Mouse (Mus musculus) midbrain, embryonic 15.5 days (tissue): ENCODE measurements around the gene Ramp2. TPM values are rescaled to one million over a fixed set of nuclear protein-coding genes. Genes with fewer than 3 reads are reported as not detected.
A peak's percentile ranks its signal among the peaks of the same experiment; 100 is the strongest.

Source experiments
- ATAC-seq: fragments of 200-750 bp; cut with Nextera tagmentation; replicated peaks from 2 replicates; pipeline ENCODE4 v1.8.0; 2017; ENCODE audit warnings: moderate TSS enrichment
- H3K27ac ChIP-seq: fragments of 300-500 bp; sonication (generic); 2 replicates; pipeline ENCODE4 v1.5.1; 2015; ENCODE audit warnings: mild to moderate bottlenecking, inconsistent platforms
- H3K27me3 ChIP-seq: fragments of 300-500 bp; sonication (generic); replicated peaks from 2 replicates; pipeline ENCODE4 v1.6.1; 2015; ENCODE audit warnings: inconsistent platforms
- H3K36me3 ChIP-seq: fragments of 300-500 bp; sonication (generic); replicated peaks from 2 replicates; pipeline ENCODE4 v1.6.1; 2015; ENCODE audit warnings: inconsistent platforms
- H3K4me1 ChIP-seq: fragments of 300-500 bp; sonication (generic); 2 replicates; pipeline ENCODE4 v1.6.1; 2015; ENCODE audit warnings: inconsistent platforms
- H3K4me2 ChIP-seq: fragments of 300-500 bp; sonication (generic); 2 replicates; pipeline ENCODE4 v1.6.1; 2015; ENCODE audit warnings: inconsistent platforms, mild to moderate bottlenecking, moderate library complexity
- H3K4me3 ChIP-seq: fragments of 300-500 bp; sonication (generic); 2 replicates; pipeline ENCODE4 v1.5.1; 2015; ENCODE audit warnings: mild to moderate bottlenecking, inconsistent platforms
- H3K9ac ChIP-seq: fragments of 300-500 bp; sonication (generic); 2 replicates; pipeline ENCODE4 v1.6.1; 2015; ENCODE audit warnings: mild to moderate bottlenecking, inconsistent platforms
- H3K9me3 ChIP-seq: fragments of 300-500 bp; sonication (generic); 2 replicates; pipeline ENCODE4 v1.6.1; 2016; ENCODE audit warnings: inconsistent platforms
- WGBS: fragments of 180-500 bp; shearing (Covaris S2); methylation state at CpG from one replicate; pipeline ENCODE4 v1.1.7; 2015; ENCODE audit warnings: mixed read lengths; 5-methylcytosine and 5-hydroxymethylcytosine counted together
- polyA plus RNA-seq: library from polyadenylated mRNA; unstranded; fragments of >200 nt; fragmentation: Nextera tagmentation; extraction: Ambion mirVana; gene quantifications from 2 replicates; pipeline ENCODE4 v1.2.1, GENCODE M21; 2015

Ramp2 gene
- polyA plus RNA-seq, 1 experiment from 2014 or later, result 86.5 TPM

- peak; percentile 96 for ATAC-seq
- peak within 1 kb of the TSS; percentile 74 for H3K4me3 ChIP-seq
Observed at GRCm38 (mm10) chr11:101226065-101226701, 19.6 kb upstream of the Ramp2 start, which contains the start of gene Ezh1. TSS of gene Ezh1 (minus strand) at chr11:101226463.

GRCm38 (mm10) chr11:101229361-101229900, 16.4 kb upstream of the Ramp2 start:
- H3K9ac ChIP-seq, result no peak overlapping the region
- no peak overlapping the region for H3K4me3 ChIP-seq
- peaks cover 7% of the 10 kb centered on the region for H3K4me1 ChIP-seq
- no peaks in the 10 kb centered on the region for H3K9me3 ChIP-seq
- no peak overlapping the region for H3K27ac ChIP-seq
- H3K36me3 ChIP-seq, result no peaks in the 10 kb centered on the region
- no peak for ATAC-seq
- 27% methylated on average over 8 of the region's 8 CpGs for WGBS
- H3K4me2 ChIP-seq, result no peak overlapping the region
- 0 out of 2 replicates have a peak, but pooled peaks cover 3% of the 10 kb centered on the region for H3K27me3 ChIP-seq

More at GRCm38 (mm10) chr11:101226065-101226701, 19.6 kb upstream of the Ramp2 start, which contains the start of gene Ezh1:
- Histone ChIP-seq H3K27me3 (0 out of 2 replicates have a peak, but pooled peaks cover 3% of the 10 kb centered on the region), H3K9ac (peak within 1 kb of the TSS; percentile 79), H3K9me3 (no peaks in the 10 kb centered on the region), H3K4me2 (peak within 1 kb of the TSS; percentile 86), H3K36me3 (no peaks in the 10 kb centered on the region), H3K4me1 (peaks cover 7% of the 10 kb centered on the region), H3K27ac (no peak within 1 kb of the TSS; the same call in 1 of the 2 replicates)
- 1% methylated on average over 56 of the region's 56 CpGs for WGBS

GRCm38 (mm10) chr11:101230061-101230511, 15.7 kb upstream of the Ramp2 start:
- H3K9ac ChIP-seq, result no peak overlapping the region

GRCm38 (mm10) chr11:101230526-101230925, 15.3 kb upstream of the Ramp2 start:
- no peaks in the 10 kb centered on the region for H3K9me3 ChIP-seq
- no peaks in the 10 kb centered on the region for H3K36me3 ChIP-seq
- H3K4me2 ChIP-seq, result no peak overlapping the region
- 0 out of 2 replicates have a peak, but pooled peaks cover 3% of the 10 kb centered on the region for H3K27me3 ChIP-seq
- WGBS, result 17% methylated on average over 5 of the region's 5 CpGs
- 0 out of 2 replicates have a peak overlapping the region, but pooled peaks have one; percentile 21 for H3K27ac ChIP-seq
- ATAC-seq, result no peak
- H3K9ac ChIP-seq, result no peak overlapping the region
- no peak overlapping the region for H3K4me3 ChIP-seq
- peaks cover 2% of the 10 kb centered on the region; the same call in 1 of the 2 replicates for H3K4me1 ChIP-seq

More at GRCm38 (mm10) chr11:101230061-101230511, 15.7 kb upstream of the Ramp2 start:
- H3K4me2 ChIP-seq, result no peak overlapping the region
- H3K9me3 ChIP-seq, result no peaks in the 10 kb centered on the region
- H3K36me3 ChIP-seq, result no peaks in the 10 kb centered on the region
- 0 out of 2 replicates have a peak, but pooled peaks cover 3% of the 10 kb centered on the region for H3K27me3 ChIP-seq
- H3K27ac ChIP-seq, result 0 out of 2 replicates have a peak overlapping the region, but pooled peaks have one; percentile 21
- H3K4me1 ChIP-seq, result peaks cover 7% of the 10 kb centered on the region
- H3K4me3 ChIP-seq, result no peak overlapping the region
- 26% methylated on average over 2 of the region's 2 CpGs for WGBS
- no peak for ATAC-seq

GRCm38 (mm10) chr11:101230991-101231871, 14.6 kb upstream of the Ramp2 start:
- 14% methylated on average over 18 of the region's 18 CpGs for WGBS
- Histone ChIP-seq H3K4me3 (no peak overlapping the region), H3K4me1 (no peaks in the 10 kb centered on the region), H3K9ac (no peak overlapping the region), H3K27ac (0 out of 2 replicates have a peak overlapping the region, but pooled peaks have one; percentile 42), H3K27me3 (0 out of 2 replicates have a peak, but pooled peaks cover 3% of the 10 kb centered on the region), H3K4me2 (no peak overlapping the region), H3K36me3 (no peaks in the 10 kb centered on the region), H3K9me3 (no peaks in the 10 kb centered on the region)
- no peak for ATAC-seq

- H3K4me2 ChIP-seq, result no peak overlapping the region
- H3K4me3 ChIP-seq, result no peak overlapping the region
- WGBS, result 61% methylated on average over 6 of the region's 6 CpGs
- H3K27me3 ChIP-seq, result 0 out of 2 replicates have a peak, but pooled peaks cover 3% of the 10 kb centered on the region
- H3K9ac ChIP-seq, result no peak overlapping the region
- ATAC-seq, result no peak
- H3K9me3 ChIP-seq, result no peaks in the 10 kb centered on the region
- H3K4me1 ChIP-seq, result no peaks in the 10 kb centered on the region
- H3K36me3 ChIP-seq, result no peaks in the 10 kb centered on the region
- H3K27ac ChIP-seq, result 0 out of 2 replicates have a peak overlapping the region, but pooled peaks have one; percentile 42
Observed at GRCm38 (mm10) chr11:101232010-101232839, 13.6 kb upstream of the Ramp2 start.

- 91% methylated on average over 1 of the region's 1 CpGs for WGBS
Observed at GRCm38 (mm10) chr11:101233240-101233639, 12.6 kb upstream of the Ramp2 start.

GRCm38 (mm10) chr11:101234124-101234523, 11.7 kb upstream of the Ramp2 start:
- Histone ChIP-seq H3K27me3 (0 out of 2 replicates have a peak, but pooled peaks cover 3% of the 10 kb centered on the region), H3K4me1 (no peaks in the 10 kb centered on the region), H3K36me3 (no peaks in the 10 kb centered on the region), H3K4me3 (no peak overlapping the region), H3K4me2 (no peak overlapping the region), H3K9ac (no peak overlapping the region), H3K27ac (no peak overlapping the region), H3K9me3 (no peaks in the 10 kb centered on the region)
- no peak for ATAC-seq

More at GRCm38 (mm10) chr11:101233240-101233639, 12.6 kb upstream of the Ramp2 start:
- Histone ChIP-seq H3K27me3 (0 out of 2 replicates have a peak, but pooled peaks cover 3% of the 10 kb centered on the region), H3K4me3 (no peak overlapping the region), H3K36me3 (no peaks in the 10 kb centered on the region), H3K27ac (no peak overlapping the region), H3K9ac (no peak overlapping the region), H3K4me2 (no peak overlapping the region), H3K4me1 (no peaks in the 10 kb centered on the region), H3K9me3 (no peaks in the 10 kb centered on the region)
- ATAC-seq, result no peak

- Histone ChIP-seq H3K27ac (no peak overlapping the region), H3K36me3 (no peaks in the 10 kb centered on the region), H3K4me1 (no peaks in the 10 kb centered on the region), H3K4me3 (no peak overlapping the region), H3K4me2 (no peak overlapping the region), H3K27me3 (0 out of 2 replicates have a peak, but pooled peaks cover 2% of the 10 kb centered on the region), H3K9me3 (no peaks in the 10 kb centered on the region), H3K9ac (no peak overlapping the region)
- no peak for ATAC-seq
Observed at GRCm38 (mm10) chr11:101235429-101235828, 10.4 kb upstream of the Ramp2 start.

- no peak overlapping the region for H3K4me2 ChIP-seq
- no peaks in the 10 kb centered on the region for H3K4me1 ChIP-seq
- no peaks in the 10 kb centered on the region for H3K27me3 ChIP-seq
- no peaks in the 10 kb centered on the region for H3K9me3 ChIP-seq
- H3K27ac ChIP-seq, result no peak overlapping the region
- H3K36me3 ChIP-seq, result no peaks in the 10 kb centered on the region
- no peak for ATAC-seq
- no peak overlapping the region for H3K9ac ChIP-seq
- no peak overlapping the region for H3K4me3 ChIP-seq
- 92% methylated on average over 5 of the region's 5 CpGs for WGBS
Observed at GRCm38 (mm10) chr11:101236782-101237181, 9.0 kb upstream of the Ramp2 start.

GRCm38 (mm10) chr11:101238071-101238647, 7.7 kb upstream of the Ramp2 start:
- Histone ChIP-seq H3K9ac (no peak overlapping the region), H3K4me3 (no peak overlapping the region), H3K9me3 (no peaks in the 10 kb centered on the region), H3K27ac (no peak overlapping the region), H3K36me3 (no peaks in the 10 kb centered on the region), H3K4me2 (no peak overlapping the region), H3K4me1 (no peaks in the 10 kb centered on the region), H3K27me3 (no peaks in the 10 kb centered on the region)
- 51% methylated on average over 5 of the region's 5 CpGs for WGBS
- ATAC-seq, result no peak
